Mouse (Mus musculus) testis, adult 2 months (tissue): ENCODE measurements around the gene Msrb3. TPM values are rescaled to one million over a fixed set of nuclear protein-coding genes. Genes with fewer than 3 reads are reported as not detected.

Experiments used
- H3K27ac ChIP-seq: fragments of 200-500 bp; 2 replicates; pipeline ENCODE4 v1.5.1; 2012; ENCODE audit warnings: low read depth, low read length; ENCODE audit not compliant: control insufficient read depth, insufficient read depth
- H3K27me3 ChIP-seq: fragments of 200-500 bp; 2 replicates; pipeline ENCODE4 v1.6.1; 2012; ENCODE audit warnings: mild to moderate bottlenecking, low read length, moderate library complexity; ENCODE audit not compliant: control insufficient read depth, insufficient read depth
- H3K36me3 ChIP-seq: fragments of 200-500 bp; 2 replicates; pipeline ENCODE4 v1.6.1; 2012; ENCODE audit warnings: mild to moderate bottlenecking, low read length; ENCODE audit not compliant: control insufficient read depth, insufficient read depth
- H3K4me1 ChIP-seq: fragments of 200-500 bp; 2 replicates; pipeline ENCODE4 v1.6.1; 2012; ENCODE audit warnings: low read length; ENCODE audit not compliant: control insufficient read depth, insufficient read depth
- H3K4me3 ChIP-seq: fragments of 200-500 bp; 2 replicates; pipeline ENCODE4 v1.5.1; 2012; ENCODE audit warnings: low read depth, mild to moderate bottlenecking, low read length, moderate library complexity, mixed read lengths; ENCODE audit not compliant: control insufficient read depth
- CTCF ChIP-seq: fragments of 200-500 bp; IDR thresholded peaks from 2 replicates; pipeline ENCODE4 v1.5.1; 2012; ENCODE audit warnings: low read depth, mild to moderate bottlenecking, inconsistent platforms, low read length, moderate library complexity; ENCODE audit not compliant: control insufficient read depth, insufficient read depth, insufficient replicate concordance
- POLR2A ChIP-seq: fragments of 200-500 bp; IDR thresholded peaks from 2 replicates; pipeline ENCODE4 v1.6.1; 2012; ENCODE audit warnings: low read depth, mild to moderate bottlenecking, inconsistent platforms, low read length, moderate library complexity; ENCODE audit not compliant: control insufficient read depth
- polyA plus RNA-seq: library from polyadenylated mRNA; depleted of rRNA; stranded (reverse); fragments of >200 nt; gene quantifications from 2 replicates; pipeline ENCODE4 v1.2.3, GENCODE M21; 2012

Gene Msrb3
- polyA plus RNA-seq, 1 experiment: 35.1 TPM

- TF ChIP-seq CTCF: no peak
- Histone ChIP-seq H3K36me3 (no peaks in the 10 kb centered on the region), H3K27me3 (no peaks in the 10 kb centered on the region), H3K4me3 (no peak overlapping the region), H3K4me1 (peaks cover 2% of the 10 kb centered on the region; the same call in 1 of the 2 replicates), H3K27ac (no peak overlapping the region)
These were observed 44.6 kb downstream of the Msrb3 start for GRCm38 (mm10) chr10:120854329-120854728.

DNA sequence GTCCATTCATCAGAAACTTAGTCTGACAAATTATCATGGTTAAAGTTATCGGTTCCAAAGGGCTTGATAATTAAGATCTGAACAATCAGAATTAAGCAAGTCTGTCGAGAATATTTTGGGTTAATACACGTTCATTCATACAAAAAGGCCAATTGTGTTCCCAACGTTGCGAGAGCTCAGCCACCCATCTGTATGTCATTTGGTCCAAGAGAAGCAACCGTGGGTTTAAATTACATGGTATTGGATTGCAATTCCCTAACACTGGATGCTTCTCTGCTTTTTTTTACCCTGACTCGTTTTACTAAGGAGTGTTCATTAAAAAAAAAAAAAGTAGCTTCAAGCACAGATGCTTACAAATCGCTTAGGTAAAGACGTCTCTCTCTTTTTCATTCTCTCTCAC, 45.1 kb downstream of the Msrb3 start:
- no peak overlapping the region for H3K27ac ChIP-seq

GRCm38 (mm10) chr10:120851196-120851781, 47.6 kb downstream of the Msrb3 start:
- H3K27ac ChIP-seq: no peak overlapping the region
- no peak overlapping the region for H3K4me3 ChIP-seq
- TF ChIP-seq CTCF (no peak), POLR2A (no peak)
- no peaks in the 10 kb centered on the region for H3K4me1 ChIP-seq
- no peaks in the 10 kb centered on the region for H3K27me3 ChIP-seq
- no peaks in the 10 kb centered on the region for H3K36me3 ChIP-seq

More for the DNA sequence above, 45.1 kb downstream of the Msrb3 start:
- Histone ChIP-seq H3K4me3 (no peak overlapping the region), H3K4me1 (peaks cover 2% of the 10 kb centered on the region; the same call in 1 of the 2 replicates), H3K36me3 (no peaks in the 10 kb centered on the region), H3K27me3 (no peaks in the 10 kb centered on the region)
- TF ChIP-seq CTCF (no peak), POLR2A (no peak)

DNA sequence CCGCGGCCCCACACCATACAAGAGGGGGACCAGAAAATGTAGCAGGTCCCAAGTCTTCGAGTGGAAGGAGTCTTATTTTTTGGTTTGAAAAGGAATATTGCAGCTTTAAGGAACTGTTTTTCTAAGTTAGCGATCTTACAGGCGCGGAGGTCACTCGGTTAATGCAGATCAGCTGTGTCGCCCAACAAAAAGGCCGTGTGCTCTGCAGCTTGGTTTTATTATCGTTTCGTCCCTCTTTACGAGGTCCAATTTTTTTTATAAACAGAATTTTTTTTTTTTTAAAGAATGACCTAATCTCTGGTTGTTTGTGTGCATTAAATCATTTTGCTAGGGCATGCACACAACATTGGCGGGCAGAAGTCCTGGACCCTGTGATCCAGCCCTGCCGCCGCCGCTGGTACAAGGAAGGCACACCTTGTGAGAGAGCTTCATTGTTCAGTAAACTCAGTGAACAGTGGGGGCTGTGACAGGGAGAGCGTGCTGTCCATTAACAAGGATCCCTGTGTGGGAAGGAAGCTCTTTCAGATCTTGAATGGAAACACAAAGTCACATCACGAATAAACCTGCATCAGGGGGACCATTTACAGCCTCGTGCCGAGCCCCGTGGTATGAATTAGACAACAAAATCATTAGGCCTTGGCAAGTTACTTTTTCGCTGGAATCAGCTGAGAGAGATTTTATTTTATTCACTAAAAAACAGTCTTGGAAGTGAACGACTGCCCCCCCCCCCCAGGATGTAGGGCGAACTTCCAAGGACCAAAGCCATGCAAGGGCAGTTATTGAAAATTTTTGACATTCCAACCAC, 48.3 kb downstream of the Msrb3 start:
- no peaks in the 10 kb centered on the region for H3K36me3 ChIP-seq
- TF ChIP-seq POLR2A (no peak), CTCF (no peak)
- no peaks in the 10 kb centered on the region for H3K4me1 ChIP-seq
- H3K27me3 ChIP-seq: no peaks in the 10 kb centered on the region
- no peak overlapping the region for H3K4me3 ChIP-seq
- H3K27ac ChIP-seq: no peak overlapping the region

GRCm38 (mm10) chr10:120848677-120849076, 50.2 kb downstream of the Msrb3 start:
- TF ChIP-seq CTCF (no peak), POLR2A (no peak)
- H3K36me3 ChIP-seq: no peaks in the 10 kb centered on the region
- H3K4me3 ChIP-seq: no peak overlapping the region
- no peaks in the 10 kb centered on the region for H3K4me1 ChIP-seq
- H3K27ac ChIP-seq: no peak overlapping the region
- H3K27me3 ChIP-seq: no peaks in the 10 kb centered on the region

DNA sequence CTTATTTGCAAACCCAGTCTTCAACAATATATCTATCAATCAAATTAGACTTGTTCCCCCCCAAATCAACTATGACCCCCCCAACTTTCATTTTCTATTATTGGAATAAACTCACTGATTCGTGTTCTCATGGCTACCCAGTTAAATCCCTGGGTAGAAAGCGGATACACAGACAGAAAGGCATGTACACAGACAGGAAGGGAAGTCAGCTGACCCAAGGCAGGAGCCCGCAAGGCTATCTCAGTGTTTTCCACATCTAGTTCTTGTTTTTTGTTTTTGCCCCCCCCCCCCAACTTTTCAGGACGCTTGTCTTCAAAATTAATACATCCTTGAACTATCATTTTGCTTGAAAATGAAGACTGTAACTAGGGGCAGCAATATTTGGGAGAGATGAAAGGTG, 51.1 kb downstream of the Msrb3 start:
- no peak overlapping the region for H3K27ac ChIP-seq
- TF ChIP-seq CTCF (no peak), POLR2A (no peak)
- no peaks in the 10 kb centered on the region for H3K36me3 ChIP-seq
- no peak overlapping the region for H3K4me3 ChIP-seq
- H3K27me3 ChIP-seq: no peaks in the 10 kb centered on the region
- H3K4me1 ChIP-seq: peaks cover under 1% of the 10 kb centered on the region; the same call in 1 of the 2 replicates

GRCm38 (mm10) chr10:120839966-120840365, 58.9 kb downstream of the Msrb3 start:
- peaks cover 4% of the 10 kb centered on the region for H3K4me1 ChIP-seq
- H3K27me3 ChIP-seq: no peaks in the 10 kb centered on the region
- no peak overlapping the region for H3K4me3 ChIP-seq
- no peaks in the 10 kb centered on the region for H3K36me3 ChIP-seq
- TF ChIP-seq CTCF (no peak), POLR2A (no peak)
- no peak overlapping the region for H3K27ac ChIP-seq
